Mouse (Mus musculus) heart, postnatal 0 days (tissue): ENCODE measurements around the gene Lin7a.

ENCODE experiments used
- CTCF ChIP-seq: IDR thresholded peaks from 2 replicates; pipeline ENCODE4 v1.5.1; 2016; ENCODE audit warnings: antibody characterized with exemption, control low read depth, low read depth
- EP300 ChIP-seq: IDR thresholded peaks from 2 replicates; pipeline ENCODE4 v1.6.1; 2016; ENCODE audit warnings: antibody characterized with exemption, low read depth

DNA sequence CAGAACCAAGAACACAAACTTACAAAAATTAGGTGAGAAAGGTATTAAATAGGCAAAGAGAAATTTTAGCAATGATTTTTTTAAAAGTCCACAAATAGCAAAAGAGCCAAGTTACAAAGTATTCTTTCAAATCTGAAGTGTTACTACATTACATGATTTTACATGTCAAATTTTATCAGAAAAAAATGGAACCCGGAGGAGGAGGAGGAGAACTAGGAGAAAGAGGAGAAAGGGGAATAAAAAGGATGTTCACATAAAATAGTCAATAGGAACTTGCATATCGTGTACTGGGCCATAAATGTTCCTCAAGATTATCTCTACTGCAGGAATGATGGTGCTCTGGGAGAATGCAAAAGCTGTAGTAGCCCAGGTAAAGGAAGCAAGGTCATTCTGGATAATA lies 34.4 kb upstream of the Lin7a start:
- TF ChIP-seq CTCF (no peak), EP300 (no peak)
